Mouse (Mus musculus) adrenal gland, postnatal 14 days (tissue): ENCODE results near the gene 1810013L24Rik. TPM values are rescaled to one million over a fixed set of nuclear protein-coding genes. Genes with fewer than 3 reads are reported as not detected.

Source experiments
- DNase-seq: peaks from one replicate; pipeline ENCODE4 v3.0.0; 2021; ENCODE audit warnings: mixed read lengths
- long read RNA-seq, 2 experiments: library from polyadenylated mRNA; stranded (forward); transcript quantifications; one replicate each; pipeline ENCODE4 v2.0.0; 2021
- total RNA-seq: library from RNA; stranded (reverse); gene quantifications from 2 replicates; pipeline ENCODE4 v1.2.3, GENCODE M21; 2021

The 1810013L24Rik gene
- 67.6 and 73.0 TPM in 2 replicates for total RNA-seq
- long read RNA-seq, experiment 1, full-length matches to known transcripts: 7 of 15 reads
- long read RNA-seq, experiment 1, partial matches to known transcripts: 5 of 15 reads
- long read RNA-seq, experiment 1, other reads (novel, unspliced or antisense): 3 of 15 reads
- long read RNA-seq, experiment 2, full-length matches to known transcripts: 5 of 12 reads
- long read RNA-seq, experiment 2, partial matches to known transcripts: 1 of 12 reads
- long read RNA-seq, experiment 2, other reads (novel, unspliced or antisense): 6 of 12 reads

DNA sequence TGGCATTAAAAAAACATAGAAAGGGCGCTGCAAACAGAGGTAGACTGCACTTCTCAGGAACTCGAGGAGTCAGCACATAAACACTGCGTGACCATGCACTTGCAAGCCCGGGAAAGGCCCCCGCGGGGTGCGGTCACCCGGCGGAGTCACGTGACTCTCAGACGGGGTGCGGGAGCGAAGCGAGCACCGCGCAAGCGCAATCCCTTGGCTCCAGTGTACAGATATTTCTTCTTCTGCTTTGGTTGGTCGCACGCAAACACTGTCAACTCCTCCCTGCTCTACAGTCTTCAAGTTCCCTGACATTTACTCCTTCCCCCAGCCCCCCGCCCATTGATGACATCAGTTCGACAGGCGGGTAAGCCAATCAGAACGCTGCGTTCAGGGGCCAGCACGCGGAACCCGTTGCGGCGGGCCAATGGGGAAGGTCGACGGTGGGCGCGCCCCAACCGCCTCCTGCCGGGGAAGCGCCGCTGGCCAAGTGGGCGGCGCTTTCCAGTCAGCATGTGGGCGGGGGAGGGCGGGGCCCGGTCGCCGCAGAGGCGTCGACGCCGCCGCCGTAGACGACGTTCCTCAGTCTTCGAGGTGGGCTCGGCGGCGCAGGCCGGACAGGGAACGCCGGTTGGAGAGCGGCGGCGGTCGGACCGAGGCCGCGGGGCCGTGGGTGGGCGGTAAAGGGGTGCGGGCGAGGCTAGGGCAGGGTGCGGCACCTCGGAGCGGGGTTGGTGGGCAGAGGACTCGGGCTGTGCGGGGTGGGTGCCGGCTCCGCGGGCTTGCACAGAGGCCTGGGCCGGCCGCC is at the start of gene 1810013L24Rik:
1810013L24Rik (plus strand) TSS at position 537 of the 796 bp plus-strand sequence.
- peak; percentile 99 for DNase-seq

DNA sequence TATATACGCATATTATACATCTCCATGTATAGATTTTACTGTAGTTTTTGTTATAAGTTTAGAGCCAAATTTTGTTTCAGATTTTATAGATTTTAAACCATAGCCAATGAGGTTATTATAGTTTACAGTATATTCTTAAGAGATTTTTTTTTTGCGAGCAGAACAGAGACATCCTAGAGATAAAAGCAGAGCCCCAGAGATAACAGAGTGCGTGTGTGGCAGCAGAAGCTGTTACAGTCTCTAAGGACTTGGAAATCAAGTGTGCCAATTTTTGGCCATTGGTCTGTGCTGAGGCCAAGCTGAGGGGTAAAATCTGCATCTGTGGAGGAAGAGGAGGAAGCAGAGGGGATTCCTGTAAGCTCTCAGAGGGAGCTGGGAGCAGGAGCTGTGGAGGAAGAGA is 49.7 kb upstream of the 1810013L24Rik start:
- DNase-seq: no peak

DNA sequence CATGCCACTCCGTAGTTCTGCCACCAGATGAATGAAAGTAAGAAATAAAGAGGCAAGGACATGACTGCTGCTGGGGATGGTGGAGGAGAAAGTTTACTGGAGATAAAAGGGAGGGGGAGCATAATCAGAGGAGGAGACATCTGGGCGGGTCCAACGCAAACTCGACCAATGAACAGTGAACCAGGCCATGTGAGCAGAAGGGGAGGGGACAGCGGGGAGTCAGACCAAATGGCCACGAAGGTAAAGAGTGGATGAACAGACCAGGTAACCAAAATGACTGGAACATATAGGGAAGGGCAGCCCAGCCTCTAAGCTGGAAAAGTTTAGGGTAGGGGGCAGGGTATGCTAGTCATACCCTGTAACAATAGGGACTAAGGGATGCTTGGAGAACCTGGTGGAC is 48.7 kb upstream of the 1810013L24Rik start:
- DNase-seq: no peak

DNA sequence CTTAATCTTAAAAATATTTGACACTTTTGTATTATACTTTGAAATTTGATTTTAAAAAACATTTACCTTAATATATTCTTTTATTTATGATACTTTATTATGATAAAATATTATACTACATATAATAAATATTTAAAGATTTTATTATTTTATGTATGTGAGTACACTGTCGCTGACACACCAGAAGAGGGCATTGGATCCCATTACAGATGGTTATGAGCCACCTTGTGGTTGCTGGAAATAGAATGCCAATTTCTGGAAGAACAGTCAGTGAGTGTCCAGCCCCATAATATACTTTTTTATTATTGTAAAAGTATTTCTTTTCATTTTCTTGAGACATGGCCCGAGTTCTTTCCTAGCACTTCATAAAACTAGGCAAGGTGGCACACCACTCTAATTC is 48.2 kb upstream of the 1810013L24Rik start:
- DNase-seq: no peak

DNA sequence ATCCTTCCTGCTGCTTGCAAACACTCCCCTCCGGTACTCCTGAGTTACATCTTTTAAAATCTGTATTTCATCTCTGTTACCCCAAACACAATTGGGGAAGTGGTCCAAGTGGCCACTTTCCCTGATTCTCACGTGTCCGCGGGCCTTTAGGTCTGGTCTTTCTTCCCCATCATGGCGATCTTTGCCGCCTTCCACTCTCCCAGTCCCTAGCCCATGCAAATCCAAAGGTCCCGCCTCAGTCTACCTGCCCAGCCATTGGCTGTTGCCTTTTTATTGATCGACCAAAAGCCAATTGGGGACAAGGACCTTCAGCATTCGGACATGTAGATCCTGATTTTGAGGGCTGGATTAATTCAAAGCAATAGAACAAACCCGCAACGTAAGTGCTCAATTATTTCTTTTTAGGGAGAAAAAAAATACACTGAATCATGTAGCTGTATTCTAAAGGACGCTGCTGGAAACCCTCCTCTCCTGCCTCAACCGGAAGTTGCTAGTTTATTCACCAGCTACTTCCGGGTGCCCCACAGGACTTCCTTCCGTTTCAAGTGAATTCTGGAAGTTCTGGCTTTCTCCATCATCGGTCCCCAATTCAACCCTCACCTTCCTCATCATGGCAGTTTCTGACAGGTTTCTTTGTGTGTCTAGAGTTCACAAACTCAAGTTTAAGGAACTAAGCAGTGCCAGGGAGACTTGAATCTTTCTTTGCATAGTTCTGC is 46.5 kb upstream of the 1810013L24Rik start:
- no peak for DNase-seq

DNA sequence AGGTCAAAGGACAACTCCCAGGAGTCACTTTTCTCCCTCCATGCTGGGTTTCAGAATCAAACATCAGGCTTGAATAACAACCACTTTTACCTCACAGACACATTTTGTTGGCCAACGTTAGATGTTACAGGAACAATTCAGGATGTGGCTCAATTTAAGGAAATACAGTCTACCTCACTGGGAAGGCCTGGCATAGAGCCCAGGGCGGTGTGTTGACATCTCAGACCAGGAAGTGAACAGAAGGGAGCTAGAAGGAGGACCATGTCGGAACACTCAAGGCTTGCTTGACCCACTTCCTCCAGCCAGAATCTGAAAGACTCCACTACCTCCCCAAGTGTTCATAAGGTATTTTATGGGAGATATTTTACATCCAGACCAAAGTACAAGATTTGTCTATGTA is 45.1 kb upstream of the 1810013L24Rik start:
- DNase-seq: peak; percentile 77

DNA sequence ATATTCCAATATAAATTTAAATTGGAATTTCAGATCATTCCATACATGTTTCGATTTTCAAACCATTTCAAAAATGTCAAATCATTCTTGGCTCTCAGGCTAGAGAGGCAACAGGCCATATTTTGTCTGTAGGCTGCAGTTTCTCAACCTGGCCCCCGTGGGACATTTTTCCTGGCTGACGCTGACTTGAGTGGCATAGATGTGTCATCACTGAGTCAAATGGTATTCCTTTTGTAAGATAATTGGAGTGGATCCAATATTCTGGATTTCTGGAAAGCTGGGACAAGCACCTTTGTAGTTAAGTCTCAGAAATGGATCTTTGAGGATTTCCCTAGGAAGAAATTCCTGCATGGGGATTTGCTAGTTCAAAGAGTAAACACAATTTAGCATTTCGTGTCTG is 39.0 kb upstream of the 1810013L24Rik start:
- DNase-seq: peak; percentile 58

DNA sequence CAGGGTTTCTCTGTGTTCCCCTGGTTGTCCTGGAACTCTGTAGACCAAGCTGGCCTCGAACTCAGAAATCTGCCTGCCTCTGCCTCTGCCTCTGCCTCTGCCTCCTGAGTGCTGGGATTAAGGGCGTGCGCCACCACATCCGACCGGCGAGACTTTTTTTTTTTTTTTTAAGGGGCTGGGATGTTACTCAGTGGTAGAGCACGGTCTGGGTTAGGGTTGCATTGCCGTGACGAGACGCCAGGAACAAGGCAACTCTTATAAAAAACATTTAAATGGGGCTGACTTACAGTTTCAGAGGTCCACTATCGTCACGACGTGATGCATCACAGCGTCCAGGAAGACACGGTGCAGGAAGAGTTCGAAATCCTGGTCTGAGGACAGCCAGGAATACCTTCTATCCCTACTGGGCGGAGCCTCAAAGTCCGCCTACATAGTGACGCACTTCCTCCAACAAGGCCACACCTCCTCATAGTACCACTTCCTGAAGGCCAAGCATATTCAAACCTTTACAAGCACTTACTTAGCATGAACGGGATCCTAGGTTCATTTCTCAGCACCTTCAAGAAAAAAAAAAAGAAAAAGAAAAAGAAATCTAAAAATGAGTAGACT is 37.8 kb upstream of the 1810013L24Rik start, which contains the start of gene Usp7:
Usp7 (minus strand) TSS at position 360 of the 609 bp plus-strand sequence.
- DNase-seq: no peak

DNA sequence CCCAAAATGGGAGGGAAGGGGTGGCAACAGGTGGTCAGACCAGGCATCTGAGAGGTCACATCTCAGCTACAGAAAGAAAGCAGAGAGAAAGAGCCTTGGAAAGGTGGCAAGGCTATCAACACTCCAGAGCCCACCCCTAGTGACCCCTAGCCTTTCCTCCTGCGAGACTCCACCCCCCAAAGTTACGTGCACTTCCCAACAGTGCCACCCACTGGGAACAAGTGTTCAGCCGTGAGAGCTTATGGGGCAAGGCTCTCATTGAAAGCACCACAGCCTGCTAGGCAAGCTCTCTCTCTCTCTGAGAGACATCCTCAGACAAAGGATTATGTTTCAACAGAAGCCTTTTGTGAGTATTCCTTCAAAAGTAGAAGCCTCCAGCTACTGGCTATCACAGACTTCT is 34.9 kb upstream of the 1810013L24Rik start:
- DNase-seq: peak; percentile 12

DNA sequence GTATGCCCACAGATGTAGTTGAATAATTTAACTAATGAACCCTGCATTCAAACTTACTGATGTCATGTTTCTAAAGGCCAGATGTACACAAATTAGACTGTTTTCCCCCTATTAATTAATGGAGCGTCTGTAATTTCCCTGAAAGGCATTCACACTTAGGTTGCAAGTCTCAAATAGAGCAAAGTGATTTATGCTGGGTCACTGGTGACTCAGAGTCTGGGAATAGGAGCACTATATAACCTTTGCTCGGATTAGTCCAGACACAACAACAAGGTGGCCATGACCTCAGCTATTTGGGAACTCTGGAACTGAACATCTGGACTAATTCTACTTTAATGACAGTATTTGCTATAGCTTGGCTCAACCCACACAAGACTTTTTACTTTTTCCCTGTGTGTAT is 34.0 kb upstream of the 1810013L24Rik start:
- DNase-seq: peak; percentile 13

DNA sequence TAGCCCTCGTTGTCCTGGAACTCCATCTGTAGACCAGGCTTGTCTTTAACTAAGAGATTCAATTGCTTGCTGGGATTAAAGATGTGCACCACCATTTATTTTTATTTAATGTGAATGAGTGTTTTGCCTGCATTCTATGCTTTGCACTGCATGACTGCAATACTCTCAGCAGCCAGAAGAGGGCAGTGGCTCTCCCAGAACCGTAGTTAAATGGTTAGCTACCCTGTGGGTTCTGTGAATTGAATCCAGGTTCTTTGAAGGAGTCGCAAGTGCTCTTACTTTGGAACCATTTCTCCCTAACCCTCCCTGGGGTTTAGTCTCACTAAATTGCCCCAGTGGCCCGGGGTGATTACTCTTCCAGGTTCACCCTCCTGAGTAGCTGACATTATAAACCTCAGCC is 23.2 kb upstream of the 1810013L24Rik start:
- DNase-seq: peak; percentile 61

DNA sequence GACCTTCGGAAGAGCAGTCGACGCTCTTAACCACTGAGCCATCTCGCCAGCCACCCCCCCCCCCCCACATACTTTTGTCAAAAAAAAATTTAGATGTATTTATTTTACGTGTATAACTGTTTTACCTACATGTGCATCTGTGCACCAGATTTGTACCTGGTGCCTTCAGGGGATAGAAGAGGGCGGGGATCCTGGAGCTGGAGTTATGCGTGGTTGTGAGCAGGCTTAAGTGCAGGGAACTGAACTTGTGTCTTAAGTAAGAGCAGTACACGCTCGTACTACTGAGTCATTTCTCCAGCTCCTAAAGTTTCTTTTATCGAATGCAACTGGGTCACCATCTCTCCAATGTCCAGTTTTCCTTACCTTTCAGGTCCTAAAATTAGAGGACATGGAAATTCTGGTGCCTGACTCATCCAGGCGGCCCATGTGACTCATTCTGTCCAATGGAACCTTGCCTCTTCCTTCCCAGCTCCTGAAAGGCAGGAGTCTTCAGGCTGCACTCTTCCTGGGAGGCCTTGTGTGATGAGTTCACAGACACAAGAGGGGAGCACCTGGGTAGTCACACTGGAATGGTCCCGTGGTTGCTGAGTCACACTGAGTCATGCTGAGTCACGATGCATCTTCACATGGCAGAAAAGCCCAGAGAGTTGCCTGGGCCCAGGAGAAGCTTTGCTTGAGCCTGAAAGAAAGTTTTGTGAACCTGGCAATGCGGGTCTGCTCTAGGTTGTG is 19.3 kb upstream of the 1810013L24Rik start:
- peak; percentile 76 for DNase-seq

DNA sequence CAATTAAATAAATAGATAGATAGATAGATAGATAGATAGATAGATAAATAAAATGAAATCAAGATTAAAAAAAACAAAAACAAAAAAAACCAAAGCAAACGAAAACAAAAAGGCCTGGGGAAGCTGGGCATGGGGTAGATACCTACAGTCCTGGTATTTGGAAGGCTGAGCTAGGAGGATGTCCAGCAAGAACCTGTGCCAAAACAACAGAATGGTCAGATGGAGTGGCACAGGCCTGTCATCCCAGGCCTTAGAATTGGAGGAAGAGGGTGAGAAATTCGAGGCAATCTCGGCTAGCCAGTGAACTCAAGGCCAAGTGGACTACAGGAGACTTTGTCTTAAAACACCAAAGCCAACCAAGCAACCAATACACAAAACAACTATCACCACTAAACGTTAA is 12.0 kb upstream of the 1810013L24Rik start:
- DNase-seq: no peak

DNA sequence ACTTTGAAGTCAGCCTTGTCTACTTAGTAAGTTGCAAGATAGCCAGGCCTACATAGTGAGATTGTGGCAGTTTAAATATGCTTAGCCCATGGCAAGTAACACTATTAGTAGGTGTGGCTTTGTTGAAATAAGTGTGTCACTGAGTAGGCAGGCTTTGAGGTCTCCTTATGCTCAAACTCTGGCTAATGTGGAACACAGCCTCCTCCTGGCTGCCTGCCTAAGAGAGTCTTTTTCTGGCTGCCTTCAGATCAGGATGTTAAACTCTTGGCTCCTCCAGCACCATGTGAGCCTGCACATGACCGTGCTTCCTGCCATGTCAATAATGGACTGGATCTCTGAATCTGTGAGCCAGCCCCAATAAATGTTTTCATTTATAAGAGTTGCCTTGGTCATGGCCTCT is 8.5 kb upstream of the 1810013L24Rik start:
- peak; percentile 31 for DNase-seq

DNA sequence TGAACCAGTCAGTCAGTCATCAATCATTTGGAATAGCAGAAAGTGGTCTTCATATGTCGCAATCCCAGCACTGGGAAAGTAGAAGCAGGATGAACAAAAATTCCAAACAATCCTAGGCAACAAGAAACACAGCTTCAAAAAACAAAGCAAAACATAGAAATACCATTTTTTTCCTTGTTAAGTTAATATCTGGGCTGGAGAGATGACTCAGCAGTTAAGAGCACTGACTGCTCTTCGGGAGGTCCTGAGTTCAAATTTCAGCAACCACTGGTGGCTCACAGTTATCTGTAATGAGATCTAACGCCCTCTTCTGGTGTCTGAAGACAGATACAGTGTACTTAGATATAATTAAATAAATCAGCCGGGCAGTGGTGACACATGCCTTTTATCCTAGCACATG is 7.3 kb upstream of the 1810013L24Rik start:
- DNase-seq: no peak

DNA sequence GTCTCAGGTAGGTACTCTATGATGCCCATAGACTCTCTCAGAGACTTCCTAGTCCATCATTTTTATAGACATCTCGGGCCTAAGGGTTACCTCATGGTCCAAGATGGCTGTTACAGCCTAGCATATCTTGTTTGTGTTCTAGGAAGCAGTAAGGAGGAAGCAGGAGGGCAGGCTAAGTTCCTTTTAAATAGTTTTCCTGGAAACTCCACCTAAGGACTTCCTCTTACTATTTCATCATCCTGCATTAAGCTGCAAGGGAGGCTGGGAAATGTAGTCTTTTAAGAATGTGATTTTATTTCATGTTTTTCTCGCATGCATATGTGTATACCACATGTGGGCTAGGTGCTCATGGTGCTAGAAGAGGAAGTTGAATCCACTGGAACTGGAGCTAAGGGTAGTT is 6.2 kb upstream of the 1810013L24Rik start:
- no peak for DNase-seq

DNA sequence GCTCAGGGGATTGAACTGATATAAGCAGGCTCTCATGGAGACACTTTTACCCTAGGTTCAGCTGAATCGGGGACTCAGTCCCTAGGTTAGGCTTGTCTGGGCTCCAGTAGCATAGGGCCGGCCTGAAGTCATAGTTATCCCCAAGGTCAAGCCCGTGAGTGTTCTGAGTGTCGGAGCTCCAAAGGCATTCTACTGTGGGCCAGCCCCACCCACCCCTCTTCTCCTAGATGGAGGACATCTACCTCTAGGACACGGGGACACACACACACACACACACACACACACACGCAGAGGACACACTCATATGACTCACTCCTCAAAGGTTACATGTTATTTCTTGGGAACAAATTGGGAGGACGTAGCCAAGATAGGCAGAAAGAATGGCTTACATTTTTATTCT is 2.5 kb upstream of the 1810013L24Rik start:
- DNase-seq: peak; percentile 54

DNA sequence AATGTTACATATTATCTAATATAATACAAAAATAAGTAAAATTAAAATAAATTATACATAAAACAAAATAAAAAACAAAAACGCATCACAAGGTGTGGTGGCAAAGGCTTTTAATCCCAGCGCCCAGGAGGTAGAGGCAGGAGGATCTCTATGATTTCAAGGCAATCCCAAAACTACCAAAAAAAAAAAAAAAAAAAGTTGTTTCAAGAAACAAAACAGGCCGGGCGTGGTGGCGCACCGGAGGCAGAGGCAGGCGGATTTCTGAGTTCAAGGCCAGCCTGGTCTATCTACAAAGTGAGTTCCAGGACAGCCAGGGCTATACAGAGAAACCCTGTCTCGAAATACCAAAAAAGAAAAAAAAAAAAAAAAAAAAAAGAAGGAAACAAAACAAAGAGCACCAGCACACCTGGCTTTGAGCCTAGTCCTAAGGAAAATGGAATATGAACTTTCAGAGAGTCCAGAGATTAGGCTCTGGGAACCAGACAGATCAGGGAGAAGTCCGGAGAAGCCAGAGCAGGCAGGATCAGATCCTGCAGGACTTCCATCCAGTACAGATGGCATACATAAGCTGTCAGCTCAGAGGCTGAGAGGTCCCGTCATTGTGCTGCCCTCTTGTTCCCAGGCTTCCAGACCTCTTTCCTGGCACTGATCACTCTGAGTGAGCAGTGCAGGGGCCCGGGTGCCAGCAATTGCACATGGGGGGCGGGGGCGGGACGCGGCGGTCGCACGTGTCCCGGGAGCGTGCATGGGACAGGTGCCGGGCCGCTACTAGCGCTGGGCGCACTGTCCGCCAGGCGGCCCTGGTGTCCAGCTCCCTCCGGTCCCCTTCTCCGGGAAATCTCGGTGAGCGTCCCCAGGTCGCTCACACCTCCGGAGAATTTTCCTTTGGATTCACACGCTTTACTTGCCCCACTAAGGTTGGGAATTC is 1.0 kb upstream of the 1810013L24Rik start:
- peak; percentile 88 for DNase-seq

DNA sequence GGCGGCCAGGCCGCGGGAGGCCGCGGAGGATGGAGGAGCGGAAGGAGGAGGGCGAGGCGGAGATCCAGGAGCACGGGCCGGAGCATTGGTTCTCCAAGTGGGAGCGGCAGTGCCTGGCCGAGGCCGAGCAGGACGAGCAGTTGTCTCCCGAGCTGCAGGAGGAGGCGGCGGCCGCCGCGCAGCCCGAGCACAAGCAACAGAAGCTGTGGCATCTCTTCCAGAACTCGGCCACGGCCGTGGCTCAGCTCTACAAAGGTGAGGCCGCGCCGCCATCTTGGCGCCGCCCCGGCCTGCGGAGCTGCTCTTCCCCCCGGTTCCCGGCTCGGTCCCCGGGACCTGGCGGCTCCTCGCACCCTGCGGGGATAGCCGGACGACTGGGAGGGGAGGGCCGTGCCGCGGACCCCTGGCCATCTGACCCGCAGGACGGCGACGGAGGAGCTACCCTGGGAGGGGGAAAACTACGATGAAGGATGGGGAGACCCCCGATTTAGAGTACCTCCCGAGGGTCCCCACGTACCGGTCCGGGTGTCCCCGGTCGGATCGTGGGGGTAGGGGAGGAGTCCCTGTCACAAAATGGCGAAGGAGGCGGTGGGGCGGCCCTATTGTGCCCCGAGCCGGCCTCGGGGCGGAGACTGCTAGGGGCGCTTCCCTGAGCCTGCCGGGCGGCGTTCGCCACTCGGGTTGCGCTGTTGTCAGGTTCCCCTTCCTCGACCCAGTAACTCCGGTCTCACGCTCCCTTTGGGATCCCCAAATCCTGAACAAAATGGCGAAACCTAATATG is 721 bp downstream of the 1810013L24Rik start:
- DNase-seq: peak; percentile 89

DNA sequence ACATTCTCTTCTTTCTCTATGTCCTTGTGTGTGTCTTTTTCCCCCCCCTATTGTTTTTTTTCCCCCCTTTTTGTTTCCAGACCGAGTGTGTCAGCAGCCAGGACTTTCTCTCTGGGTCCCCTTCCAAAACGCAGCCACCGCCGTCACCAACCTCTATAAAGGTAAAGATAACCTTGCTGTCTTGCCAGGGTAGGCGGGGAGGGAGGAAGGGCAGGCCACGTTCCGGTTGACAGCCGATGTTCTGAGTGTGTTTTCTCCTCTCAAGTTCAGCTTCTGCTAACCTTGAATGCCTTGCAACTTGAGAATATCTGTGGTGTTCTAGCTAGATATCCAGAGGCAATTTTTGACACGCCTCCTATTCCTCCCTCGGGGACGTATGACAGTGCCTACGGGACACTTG is 1.3 kb downstream of the 1810013L24Rik start:
- peak; percentile 52 for DNase-seq
